In genomic region chr13:80940421-80940820, GRCm38 (mm10) we compare ENCODE assay signal across 9 mouse cellular contexts. TPM values are rescaled to one million over a fixed set of nuclear protein-coding genes. Genes with fewer than 3 reads are reported as not detected.
DNase-seq lines count a peak whose midpoint lies in the region; ATAC-seq and TF ChIP-seq lines count a peak whose summit lies in the region.
"Had no signal": no experiment of that assay in that cellular context is flagged by ENCODE, and none has a peak within 500 bp of the region (broad histone marks: within the 10 kb centered on the region; RNA-seq: fewer than 3 reads in every experiment).

No protein-coding gene starts in this region.

- no peak for ATAC-seq in embryonic facial prominence, embryonic 14.5 days (ENCODE audit: low read depth)

- no peak for TF ChIP-seq POLR2A in lung, adult 2 months (IDR thresholded peaks at IDR 0.05; ENCODE audit: borderline replicate concordance, extremely low read depth, low read depth, low read length)

- peak overlapping the region; percentile 45; the same call in 1 of the 2 replicates for H3K27ac ChIP-seq in embryonic facial prominence, embryonic 14.5 days (replicated peaks; ENCODE audit: low read depth, low read length)
- H3K27ac ChIP-seq in embryonic facial prominence, embryonic 10.5 days (replicated peaks), result no peak overlapping the region
- H3K27ac ChIP-seq: liver, embryonic 15.5 days had no signal

- no peak for TF ChIP-seq CTCF in lung, adult 2 months (IDR thresholded peaks at IDR 0.05; ENCODE audit: insufficient read depth, low read length)

- H3K9ac ChIP-seq in embryonic facial prominence, embryonic 14.5 days (ENCODE audit: low read depth, low read length), result no peak overlapping the region
- H3K9ac ChIP-seq: liver, embryonic 15.5 days had no signal

- no peaks in the 10 kb centered on the region for H3K27me3 ChIP-seq in embryonic facial prominence, embryonic 14.5 days (replicated peaks; ENCODE audit: control insufficient read depth, insufficient read depth, low read length)
- no peaks in the 10 kb centered on the region for H3K27me3 ChIP-seq in embryonic facial prominence, embryonic 10.5 days (replicated peaks; ENCODE audit: low read depth, poor library complexity, severe bottlenecking)
- H3K27me3 ChIP-seq: liver, embryonic 15.5 days had no signal

- no peak overlapping the region for H3K4me3 ChIP-seq in embryonic facial prominence, embryonic 14.5 days (ENCODE audit: low read depth, low read length)
- no peak overlapping the region for H3K4me3 ChIP-seq in embryonic facial prominence, embryonic 10.5 days
- H3K4me3 ChIP-seq in lung, adult 2 months (replicated peaks; ENCODE audit: extremely low read depth, low read depth, low read length), result no peak overlapping the region
- H3K4me3 ChIP-seq: liver, embryonic 15.5 days had no signal

- no peak overlapping the region for H3K4me2 ChIP-seq in embryonic facial prominence, embryonic 14.5 days (ENCODE audit: low read depth, low read length)
- H3K4me2 ChIP-seq: liver, embryonic 15.5 days had no signal

- H3K36me3 ChIP-seq in embryonic facial prominence, embryonic 14.5 days (ENCODE audit: control insufficient read depth, insufficient read depth, low read length), result no peaks in the 10 kb centered on the region
- no peaks in the 10 kb centered on the region for H3K36me3 ChIP-seq in embryonic facial prominence, embryonic 10.5 days (replicated peaks)
- H3K36me3 ChIP-seq: liver, embryonic 15.5 days had no signal

- intact Hi-C loops in left cerebral cortex, postnatal 4 days (cut with DNase I), result no loop called here

- no peaks in the 10 kb centered on the region for H3K9me3 ChIP-seq in embryonic facial prominence, embryonic 14.5 days (ENCODE audit: control insufficient read depth, low read length)
- no peaks in the 10 kb centered on the region for H3K9me3 ChIP-seq in embryonic facial prominence, embryonic 10.5 days
- H3K9me3 ChIP-seq: liver, embryonic 15.5 days had no signal

- peaks cover 6% of the 10 kb centered on the region; the same call in 1 of the 2 replicates for H3K4me1 ChIP-seq in embryonic facial prominence, embryonic 14.5 days (ENCODE audit: control insufficient read depth, insufficient read depth, low read length)
- peaks cover 7% of the 10 kb centered on the region for H3K4me1 ChIP-seq in embryonic facial prominence, embryonic 10.5 days
- peaks cover 17% of the 10 kb centered on the region for H3K4me1 ChIP-seq in lung, adult 2 months (ENCODE audit: control insufficient read depth, insufficient read depth, low read length)

- WGBS in embryonic facial prominence, embryonic 14.5 days, result 88% methylated on average over 5 of the region's 5 CpGs
- WGBS in embryonic facial prominence, embryonic 10.5 days, result 88% methylated on average over 5 of the region's 5 CpGs
- WGBS in lung, adult 2 months, result 26% methylated on average over 5 of the region's 5 CpGs

- no peak for DNase-seq in embryonic facial prominence, embryonic 14.5 days (ENCODE audit: low spot score)
- no peak for DNase-seq in embryonic facial prominence, embryonic 10.5 days (ENCODE audit: low spot score)
- DNase-seq in 3T3-L1 (ENCODE audit: low read depth, low spot score), result peak; percentile 32
- peak; percentile 53 for DNase-seq in gastrocnemius, postnatal 10 days
- peak; percentile 50 for DNase-seq in lung, adult 2 months
- no peak for DNase-seq in left cerebral cortex, postnatal 4 days
- no peak for DNase-seq in layer of hippocampus, postnatal 25 days (ENCODE audit: extremely low spot score in 1 of 2, low spot score in 1 of 2)
- DNase-seq in spleen, postnatal 10 days (ENCODE audit: low spot score in 2 of 2), result no peak

RNA-seq across cellular contexts. Expression of gene Arrdc3, which starts 57.2 kb away (rescaled TPM):
- polyA plus RNA-seq in embryonic facial prominence, embryonic 14.5 days (2014; fragmentation: Nextera tagmentation; extraction: Ambion mirVana), result 44.2 and 74.4 TPM in 2 replicates
- 52.2 and 56.2 TPM in 2 replicates for polyA plus RNA-seq in embryonic facial prominence, embryonic 10.5 days (2016; fragmentation: Nextera tagmentation; extraction: Ambion mirVana)
- total RNA-seq in gastrocnemius, postnatal 10 days (2021), result 10 to 100 TPM; 39.3 to 63.3 TPM
- 51.8 and 81.7 TPM in 2 replicates for polyA plus RNA-seq in lung, adult 2 months (2012; rRNA removed)
- total RNA-seq in left cerebral cortex, postnatal 4 days (2021), result 10 to 100 TPM; 63.5 to 75.7 TPM
- 10 to 100 TPM; 39.3 to 43.5 TPM for total RNA-seq in layer of hippocampus, postnatal 25 days (2021)

Comparison
In these comparisons a context has a peak if more than half of its experiments do, and no peak if none do; other contexts are left out.
1. DNase-seq: peak in 3T3-L1 (single experiment), gastrocnemius, postnatal 10 days (single experiment) and lung, adult 2 months (single experiment); none in embryonic facial prominence, embryonic 14.5 days (single experiment), embryonic facial prominence, embryonic 10.5 days (single experiment), left cerebral cortex, postnatal 4 days (single experiment), layer of hippocampus, postnatal 25 days (0 of 2) and spleen, postnatal 10 days (0 of 2).